Mouse (Mus musculus) C2C12 (cell line): Measurements from ENCODE around the gene Cog4.

Experiments used
- CTCF ChIP-seq: IDR thresholded peaks from one replicate; pipeline ENCODE4 v1.5.1; 2011; ENCODE audit not compliant: control insufficient read depth, insufficient read depth, insufficient read length
- MYOD1 ChIP-seq: IDR thresholded peaks from one replicate; pipeline ENCODE4 v1.6.1; 2011; ENCODE audit warnings: low read depth; ENCODE audit not compliant: control insufficient read depth, insufficient read length
- MYOG ChIP-seq: IDR thresholded peaks from one replicate; pipeline ENCODE4 v1.6.1; 2011; ENCODE audit not compliant: control insufficient read depth, insufficient read length; ENCODE audit errors: extremely low read depth
- USF1 ChIP-seq: IDR thresholded peaks from one replicate; pipeline ENCODE4 v1.6.1; 2011; ENCODE audit warnings: low read depth, mild to moderate bottlenecking, control low read depth, moderate library complexity

GRCm38 (mm10) chr8:110886634-110887033 is 40.2 kb downstream of the Cog4 start:
- no peak for TF ChIP-seq CTCF
- TF ChIP-seq MYOD1, result no peak
- no peak for TF ChIP-seq USF1
- TF ChIP-seq MYOG, result no peak
